Mouse (Mus musculus) heart, postnatal 4 days (tissue): Measurements from ENCODE around the gene Myo5c. TPM values are rescaled to one million over a fixed set of nuclear protein-coding genes. Genes with fewer than 3 reads are reported as not detected.

Source experiments
- DNase-seq: peaks from one replicate; pipeline ENCODE4 v3.0.0; 2021
- total RNA-seq, 2 experiments: library from RNA; stranded (reverse); gene quantifications; 2 replicates each; pipeline ENCODE4 v1.2.3; 2021

Gene Myo5c
- 1 to 10 TPM; 3.6 to 5.5 TPM for total RNA-seq

DNA sequence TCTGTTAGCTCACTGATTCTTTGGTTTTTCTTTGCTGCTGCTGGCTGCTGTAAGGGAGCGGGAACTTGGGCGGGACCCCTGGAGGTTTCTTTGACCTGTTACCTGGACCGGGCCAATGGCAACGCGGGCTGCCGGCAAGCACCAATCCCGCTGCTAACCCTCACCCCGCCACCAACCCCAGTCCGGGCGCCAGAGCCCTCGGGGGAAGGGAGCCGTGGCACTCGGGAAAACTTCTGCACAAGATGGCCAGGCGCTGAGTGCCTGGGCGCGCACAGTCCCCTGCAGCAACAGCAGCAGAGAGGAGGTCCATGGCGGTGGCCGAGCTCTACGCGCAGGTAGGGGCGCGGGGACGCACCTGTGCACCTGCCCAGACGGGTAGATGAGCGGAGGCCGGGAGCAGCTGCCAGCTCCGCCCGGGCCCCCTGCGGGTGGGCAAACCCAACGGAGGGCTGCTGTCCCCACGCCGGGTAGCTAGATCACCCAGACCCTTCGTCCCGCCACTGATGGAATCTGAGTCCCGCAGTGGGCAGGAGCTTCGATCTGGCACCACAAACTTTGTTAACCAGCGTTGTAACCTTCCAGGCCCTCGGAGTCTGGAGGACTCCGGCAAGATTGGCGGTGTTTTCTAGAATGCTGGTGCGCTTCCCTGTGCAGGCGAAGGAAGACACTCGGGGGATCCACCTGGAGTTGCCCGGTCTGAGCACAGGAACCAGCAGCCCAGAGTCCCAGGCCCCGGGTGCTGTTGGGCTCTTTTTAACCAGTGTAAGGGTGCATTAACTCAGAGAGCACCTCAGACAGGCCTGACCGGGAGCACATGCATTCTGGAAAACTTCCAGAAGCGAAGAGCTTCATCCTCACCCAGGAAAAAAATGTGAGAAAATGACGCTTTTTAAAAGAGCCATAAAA is at the start of gene Myo5c:
Gene Myo5c (plus strand): TSS at position 180 of the 906 bp plus-strand sequence.
- DNase-seq, result peak; percentile 77

DNA sequence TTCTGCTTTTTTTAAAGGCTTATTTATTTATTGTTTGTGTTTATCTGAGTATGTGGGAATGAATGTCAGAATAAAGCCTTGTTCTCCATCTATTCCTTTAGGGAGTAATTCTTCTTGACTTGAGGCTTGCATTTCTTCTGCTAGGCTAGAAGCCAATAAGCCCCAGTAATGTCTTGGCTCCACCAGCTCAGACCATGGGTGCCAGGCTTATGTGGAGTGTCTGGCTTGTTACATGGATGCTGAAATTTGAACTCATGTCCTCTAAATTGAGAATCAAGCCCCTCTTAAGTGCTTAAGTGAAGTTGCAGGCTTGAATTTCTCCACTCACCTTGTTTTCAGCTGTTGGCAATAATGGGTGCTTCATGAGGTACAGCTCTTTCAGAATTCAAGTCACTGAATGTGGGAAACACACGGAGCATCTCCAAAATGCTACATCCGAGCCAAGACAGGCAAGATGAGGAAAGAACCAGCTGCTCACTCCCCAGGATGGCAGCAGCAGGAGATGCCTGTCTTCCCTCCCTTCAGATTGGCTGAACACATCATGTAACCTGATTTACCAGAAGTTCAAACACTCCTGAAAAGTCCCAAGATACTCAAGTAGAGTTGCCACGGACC is 44.1 kb upstream of the Myo5c start:
- no peak for DNase-seq

DNA sequence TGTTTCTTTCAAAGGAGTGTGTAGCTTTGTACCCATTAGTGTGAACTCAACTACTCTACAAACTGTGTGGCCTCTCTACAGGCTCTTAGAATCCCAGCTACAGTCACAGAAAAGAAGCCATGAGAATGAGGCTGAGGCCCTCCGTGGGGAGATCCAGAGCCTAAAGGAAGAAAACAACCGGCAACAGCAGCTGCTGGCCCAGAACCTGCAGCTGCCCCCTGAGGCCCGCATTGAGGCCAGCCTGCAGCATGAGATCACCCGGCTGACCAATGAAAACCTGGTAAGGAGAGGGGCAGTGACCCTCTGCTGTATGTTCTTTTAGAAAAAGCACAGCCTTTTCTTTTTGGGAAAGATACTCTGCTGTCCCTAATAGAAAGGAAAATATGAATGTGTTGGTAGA is 38.0 kb upstream of the Myo5c start:
- no peak for DNase-seq

DNA sequence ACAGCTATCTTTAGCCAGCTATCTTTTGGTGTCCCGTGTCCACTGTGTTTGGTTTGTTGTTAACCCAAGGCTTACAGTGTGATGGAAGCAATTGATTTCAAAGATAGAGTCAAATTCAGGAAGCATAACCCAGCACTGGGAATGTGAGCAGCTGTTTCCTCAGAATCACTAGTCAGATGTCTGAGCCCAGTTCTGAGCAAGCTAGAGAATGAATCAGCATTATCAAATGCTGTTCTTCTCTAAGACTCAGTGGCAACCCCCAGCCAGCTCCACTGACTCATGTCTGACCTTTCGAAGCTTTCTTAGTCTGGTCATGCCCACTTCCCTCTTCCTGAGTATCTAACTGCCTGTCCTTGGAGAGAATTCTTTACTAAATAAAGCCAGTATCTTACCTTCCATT is 35.5 kb upstream of the Myo5c start:
- no peak for DNase-seq

DNA sequence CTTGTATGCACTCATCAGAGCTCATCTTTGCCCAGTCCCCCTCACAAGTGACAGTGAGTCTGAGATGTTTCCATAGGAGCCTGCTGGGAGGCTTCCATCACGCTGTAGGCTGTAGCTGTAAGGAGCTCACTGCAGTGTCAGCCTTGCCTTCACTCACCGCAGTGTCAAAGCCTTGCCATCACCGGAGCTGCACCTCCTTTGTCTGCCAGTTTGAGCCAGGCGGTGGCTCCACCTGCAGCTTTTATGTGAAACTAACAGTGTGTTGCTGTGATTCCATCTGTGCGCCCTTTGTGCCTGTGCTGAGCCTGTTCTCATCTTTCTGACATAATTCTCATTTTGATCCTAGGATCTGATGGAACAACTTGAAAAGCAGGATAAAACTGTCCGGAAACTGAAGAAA is 34.5 kb upstream of the Myo5c start:
- peak; percentile 39 for DNase-seq

DNA sequence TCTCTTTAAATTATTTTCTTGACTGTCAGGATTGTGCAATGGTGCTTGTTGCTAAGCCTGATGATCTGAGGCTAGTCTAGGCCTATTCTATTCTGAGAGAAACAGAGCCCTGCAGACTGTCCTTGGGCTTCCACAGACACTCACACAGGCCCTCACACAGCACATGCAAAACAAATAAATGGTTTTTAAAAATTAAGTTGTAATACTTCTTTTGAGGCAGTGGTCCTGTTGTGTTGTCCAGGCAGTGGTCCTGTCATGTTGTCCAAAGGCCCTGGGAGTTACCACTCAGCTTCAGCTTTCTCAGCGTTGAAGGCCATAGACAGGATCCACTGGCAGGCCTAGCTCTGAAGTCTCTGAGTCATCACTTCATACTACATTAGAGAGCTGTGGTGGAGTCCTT is 30.3 kb upstream of the Myo5c start:
- DNase-seq, result no peak

DNA sequence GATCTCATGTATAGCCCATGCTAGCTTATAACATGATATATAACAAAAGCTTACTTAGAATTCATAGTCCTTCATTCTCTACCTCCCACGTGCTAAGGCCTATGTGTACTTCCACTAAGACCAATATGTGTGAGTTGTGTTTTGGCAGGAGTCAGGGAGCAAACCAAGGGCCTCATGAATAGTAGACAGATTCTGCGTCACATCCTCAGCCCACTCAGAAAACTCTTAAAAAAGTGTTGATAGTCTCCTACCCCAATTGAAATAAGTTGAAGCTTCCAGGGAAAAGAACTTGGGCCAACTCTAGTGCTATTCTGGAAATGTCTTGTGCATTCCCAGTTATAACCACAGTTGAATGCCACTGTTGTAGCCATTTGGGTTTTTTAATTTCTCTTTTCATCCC is 29.8 kb upstream of the Myo5c start:
- no peak for DNase-seq

DNA sequence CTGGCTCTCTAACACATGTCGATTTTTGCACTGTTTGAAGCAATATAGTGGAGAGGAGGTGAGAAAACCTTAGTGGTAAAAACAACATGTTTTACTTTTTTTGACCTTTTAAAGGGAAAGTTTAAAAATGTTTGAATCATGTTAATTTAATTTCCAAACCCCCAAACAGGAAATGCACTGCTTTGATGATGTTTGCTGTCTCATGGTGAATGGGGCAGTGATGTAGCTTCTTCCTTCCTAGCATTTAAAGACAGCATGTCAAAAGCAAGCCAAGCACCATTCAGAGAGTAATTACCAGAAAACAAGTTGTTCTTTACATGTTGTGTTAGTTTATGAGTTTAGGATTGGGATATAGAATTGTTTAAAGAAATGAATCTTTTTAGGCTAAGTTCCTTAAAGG is 22.6 kb upstream of the Myo5c start:
- DNase-seq, result no peak

DNA sequence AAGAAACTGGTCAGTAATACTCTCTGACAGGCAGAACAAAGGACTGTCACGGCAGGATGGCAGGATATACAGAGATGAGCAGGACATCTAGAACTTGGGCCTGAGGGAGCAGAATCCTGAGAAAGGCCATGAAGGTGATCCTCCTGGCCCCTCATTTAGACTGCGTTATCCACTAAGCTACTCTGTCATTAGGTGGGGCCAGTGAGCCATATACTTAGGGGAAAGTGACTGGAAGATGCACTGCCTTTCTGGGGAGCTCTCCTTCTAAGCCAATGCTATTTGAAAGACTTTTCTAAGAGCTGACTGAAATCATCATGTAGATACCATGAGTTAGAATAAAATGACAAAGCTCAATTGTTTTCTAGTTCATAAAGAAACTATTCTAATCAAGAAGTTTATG is 21.6 kb upstream of the Myo5c start:
- DNase-seq, result no peak

DNA sequence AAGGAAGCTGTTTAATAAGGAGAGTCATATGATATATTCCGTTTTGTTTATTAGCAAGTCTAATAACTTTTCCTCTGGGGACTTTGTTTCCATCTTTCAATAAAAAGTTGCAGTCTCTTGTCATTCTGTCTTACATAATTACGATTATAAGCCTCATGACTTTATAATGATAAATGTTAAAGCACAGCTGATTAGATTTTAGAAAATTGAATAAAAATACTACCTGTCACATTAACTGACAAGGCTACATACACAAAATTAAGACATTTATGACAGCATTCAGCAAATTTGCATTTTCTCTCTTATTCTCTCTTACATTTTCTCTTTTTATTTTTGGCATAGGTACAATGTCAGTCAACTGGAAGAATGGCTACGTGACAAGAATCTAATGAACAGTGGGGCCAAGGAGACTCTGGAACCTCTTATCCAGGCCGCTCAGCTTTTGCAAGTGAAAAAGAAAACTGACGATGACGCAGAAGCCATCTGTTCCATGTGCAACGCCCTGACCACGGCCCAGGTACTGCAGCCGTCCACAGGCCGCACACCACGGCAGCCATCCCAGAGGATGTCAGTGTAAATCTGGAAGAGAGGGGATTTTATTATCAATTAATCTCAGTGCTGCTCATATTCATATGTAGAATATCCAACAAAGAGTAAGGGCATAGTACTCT is 16.9 kb upstream of the Myo5c start:
- no peak for DNase-seq

DNA sequence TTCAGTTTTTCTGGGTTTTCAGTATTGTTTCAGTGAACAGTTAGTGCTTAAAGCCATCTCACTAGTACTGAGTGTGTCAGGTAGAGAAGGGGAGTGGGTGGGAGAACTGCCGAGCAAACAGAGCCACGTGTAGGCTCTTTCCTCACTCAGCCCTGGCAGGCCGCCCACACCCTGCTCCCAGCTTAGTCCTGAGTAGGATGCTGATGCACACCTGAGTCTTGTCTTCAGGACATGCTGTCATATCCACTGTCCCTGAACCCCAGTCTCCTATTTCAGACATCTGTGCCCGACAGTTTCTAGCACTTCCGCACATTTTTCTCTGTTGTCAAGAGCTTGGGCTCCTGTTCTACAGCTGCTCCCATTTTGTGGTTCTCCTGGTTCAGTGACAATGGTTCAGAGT is 11.9 kb upstream of the Myo5c start:
- no peak for DNase-seq

DNA sequence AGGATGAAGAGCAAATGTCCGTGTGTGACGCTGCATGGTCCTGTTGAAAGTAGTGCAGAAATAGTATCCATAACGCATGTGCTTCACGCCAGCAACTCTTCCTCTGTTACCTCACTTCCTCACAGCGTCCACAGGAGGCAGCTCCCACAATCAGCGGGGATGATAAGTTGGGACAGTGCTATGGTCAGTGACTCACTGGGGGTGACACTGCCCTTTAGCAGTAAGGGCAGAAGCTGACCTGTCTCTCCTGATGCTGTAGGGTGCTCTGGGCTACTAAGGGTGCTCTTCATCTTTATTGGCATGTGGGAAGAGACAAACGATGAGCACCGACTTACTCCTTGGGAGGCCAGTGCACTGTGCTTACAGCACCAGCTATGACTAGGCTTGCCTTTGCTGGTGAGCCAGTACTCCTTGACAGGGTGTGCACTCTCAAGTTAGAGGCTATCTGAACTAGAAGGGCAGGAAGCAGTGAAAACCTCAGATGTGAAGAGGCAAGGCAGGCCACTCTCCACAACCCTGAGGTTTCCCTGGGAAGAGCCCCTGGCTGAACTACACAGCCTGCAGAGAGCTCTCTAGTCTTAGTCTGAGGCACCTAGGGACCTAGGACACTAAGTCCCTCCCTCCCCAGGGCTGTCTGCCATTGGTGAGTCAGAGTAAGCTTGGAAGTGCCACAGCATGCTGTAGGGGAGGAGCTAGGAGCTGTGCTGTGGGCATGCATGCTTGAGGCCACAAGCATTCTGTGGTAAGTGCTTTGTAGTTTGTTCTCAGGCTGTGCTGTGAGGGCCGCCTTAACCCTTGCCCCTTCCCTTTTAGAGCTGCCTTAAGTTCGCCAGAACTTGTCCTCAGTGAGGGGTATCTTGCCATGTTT is 10.2 kb upstream of the Myo5c start:
- DNase-seq, result peak; percentile 26

DNA sequence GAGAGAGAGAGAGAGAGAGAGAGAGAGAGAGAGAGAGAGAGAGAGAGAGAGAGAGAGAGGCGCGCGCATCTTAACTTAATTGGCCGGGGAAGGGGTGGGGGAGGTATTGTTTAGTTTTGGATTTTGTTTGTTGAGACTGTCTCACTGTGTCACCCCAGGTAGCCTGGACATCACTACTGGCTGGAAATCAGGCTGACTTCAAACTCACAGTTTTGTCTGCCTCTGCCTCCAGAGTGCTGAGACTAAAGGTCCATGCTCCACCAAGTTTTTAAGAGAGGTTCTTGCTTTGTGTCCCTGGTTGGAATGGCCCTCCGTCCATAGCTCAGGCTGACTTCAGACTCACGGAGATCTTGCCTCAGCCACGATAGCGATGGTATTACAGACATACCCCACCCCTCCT is 1.0 kb downstream of the Myo5c start:
- no peak for DNase-seq

DNA sequence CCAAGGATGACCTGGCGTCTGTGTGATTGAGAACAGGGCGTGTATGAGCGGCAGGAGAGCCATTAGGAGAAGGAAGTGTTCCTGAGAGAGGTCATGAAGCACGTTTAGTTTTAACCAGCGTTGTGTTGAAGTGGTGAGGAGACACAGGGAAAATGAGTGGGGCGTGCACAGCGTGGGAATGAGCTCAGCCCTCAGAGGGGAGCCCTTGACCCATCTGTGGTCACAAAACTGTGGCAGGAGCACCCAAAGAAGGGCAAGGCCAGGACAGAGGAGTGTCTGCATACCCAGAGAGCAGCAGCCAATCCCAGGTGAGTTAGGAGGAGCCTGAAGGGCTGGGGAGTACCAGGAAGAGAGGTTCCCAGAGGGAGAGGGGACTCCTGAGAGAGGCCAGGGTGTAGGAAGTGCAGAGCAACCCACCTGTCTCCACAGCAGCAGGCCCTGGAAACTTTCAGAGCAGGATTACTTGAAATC is 2.5 kb downstream of the Myo5c start:
- no peak for DNase-seq

DNA sequence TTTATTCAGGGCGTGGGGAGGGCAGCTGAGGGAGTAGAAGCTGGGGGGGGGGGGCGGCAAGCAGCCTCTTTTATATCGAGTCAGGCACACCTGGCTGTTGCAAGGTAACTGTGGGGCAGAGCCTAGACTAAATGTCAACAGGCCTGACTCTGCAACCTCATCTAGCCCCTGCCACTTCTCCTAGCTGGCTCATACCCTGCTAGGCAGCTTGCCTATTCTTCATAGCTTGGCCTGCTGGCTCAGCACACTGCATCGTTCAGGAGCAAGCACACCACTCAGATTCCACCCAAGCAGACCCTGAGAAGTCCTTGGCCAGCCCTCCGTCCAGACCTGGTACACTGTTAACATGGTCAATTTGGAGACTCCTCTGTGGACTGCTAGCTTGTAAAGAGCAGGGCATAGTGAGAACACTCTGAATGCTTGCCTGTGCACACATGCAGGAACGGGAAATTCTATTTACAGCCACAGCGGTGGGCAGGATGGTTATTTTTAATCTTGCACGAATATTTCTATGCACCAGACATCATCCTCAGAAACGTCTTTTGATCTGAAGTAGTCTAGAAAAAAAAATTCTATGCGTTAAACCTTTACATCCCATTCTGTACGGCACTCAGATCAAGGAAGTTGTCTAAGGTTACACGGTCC is 3.3 kb downstream of the Myo5c start:
- no peak for DNase-seq

DNA sequence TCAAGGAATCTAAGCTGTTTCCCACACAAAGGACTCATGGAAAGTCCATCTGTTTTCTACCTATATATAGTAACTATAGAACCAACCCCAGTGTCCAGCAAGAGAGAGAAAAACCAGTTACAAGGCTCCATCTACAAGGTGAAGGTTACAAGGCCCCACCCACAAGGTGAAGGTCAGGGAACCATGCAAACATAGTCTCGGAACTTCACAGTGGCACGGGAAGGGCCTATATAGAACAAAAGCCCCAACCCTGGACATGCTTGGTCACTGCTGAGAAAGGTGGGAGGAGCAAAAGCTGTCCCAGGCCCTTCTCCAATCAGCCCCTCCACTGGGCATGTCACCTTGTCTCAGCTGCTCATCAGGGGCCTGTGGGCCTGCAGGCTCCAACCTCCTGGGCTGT is 3.9 kb downstream of the Myo5c start:
- no peak for DNase-seq

DNA sequence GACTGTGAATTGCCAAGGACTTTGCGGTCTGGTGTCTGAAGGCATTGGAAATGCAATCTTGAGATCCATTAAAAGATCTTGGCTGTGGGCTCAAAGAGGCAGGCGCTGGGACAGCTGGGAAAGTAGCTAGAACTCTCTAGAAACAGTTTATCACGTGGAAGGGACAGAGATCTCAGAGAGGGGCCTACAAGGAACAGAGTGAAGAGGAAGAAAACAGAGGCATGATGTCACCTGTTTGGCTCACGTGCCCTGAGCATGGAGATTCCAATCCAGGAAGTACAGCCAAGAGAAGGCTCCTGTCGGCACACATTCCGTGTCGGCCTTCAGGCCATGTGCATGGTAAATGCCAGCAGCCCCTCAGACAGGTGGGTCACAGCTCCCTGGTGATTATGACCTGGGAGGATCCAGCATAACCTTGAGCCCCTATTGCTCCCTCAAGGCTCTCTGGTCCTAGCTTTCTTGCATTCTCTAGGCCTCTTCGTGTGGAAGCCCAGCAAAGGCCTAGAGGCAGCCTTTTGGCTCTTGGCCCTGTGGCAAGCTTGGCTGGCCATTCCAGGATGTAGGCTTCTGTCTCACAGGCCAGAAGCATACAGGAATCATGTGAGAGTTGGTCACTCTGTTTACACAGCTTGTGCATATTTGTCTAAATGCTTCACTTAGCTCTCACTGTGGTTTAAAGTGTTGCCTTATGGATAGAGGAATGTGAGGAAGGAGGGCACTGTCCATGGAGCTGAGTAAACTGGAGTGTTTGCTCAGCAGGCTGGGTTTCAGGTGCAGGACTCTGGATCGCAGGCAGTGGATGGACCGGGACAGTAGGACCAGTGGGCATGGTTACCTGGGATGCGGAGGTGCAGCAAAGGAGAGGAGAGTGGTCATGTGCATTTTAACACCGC is 4.8 kb downstream of the Myo5c start:
- DNase-seq, result no peak

DNA sequence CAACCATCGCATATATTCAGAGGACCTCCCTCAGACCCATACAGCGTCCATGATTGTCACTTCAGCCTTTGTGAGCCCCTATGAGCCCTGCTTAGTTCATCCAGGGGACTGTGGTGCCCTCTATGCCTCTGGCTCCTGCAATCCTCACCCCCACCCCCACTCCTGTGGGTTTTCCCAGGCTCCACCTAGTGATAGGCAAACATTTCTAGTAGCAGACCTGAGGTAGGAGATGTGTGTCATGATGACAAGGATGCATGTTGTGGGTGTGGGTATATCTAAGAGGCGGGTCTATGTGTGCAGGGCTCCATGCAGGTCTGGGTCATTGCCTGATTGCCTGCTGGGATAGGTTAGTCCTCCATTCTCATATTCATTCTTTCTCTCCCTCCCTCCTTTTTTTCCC is 6.4 kb downstream of the Myo5c start:
- no peak for DNase-seq

DNA sequence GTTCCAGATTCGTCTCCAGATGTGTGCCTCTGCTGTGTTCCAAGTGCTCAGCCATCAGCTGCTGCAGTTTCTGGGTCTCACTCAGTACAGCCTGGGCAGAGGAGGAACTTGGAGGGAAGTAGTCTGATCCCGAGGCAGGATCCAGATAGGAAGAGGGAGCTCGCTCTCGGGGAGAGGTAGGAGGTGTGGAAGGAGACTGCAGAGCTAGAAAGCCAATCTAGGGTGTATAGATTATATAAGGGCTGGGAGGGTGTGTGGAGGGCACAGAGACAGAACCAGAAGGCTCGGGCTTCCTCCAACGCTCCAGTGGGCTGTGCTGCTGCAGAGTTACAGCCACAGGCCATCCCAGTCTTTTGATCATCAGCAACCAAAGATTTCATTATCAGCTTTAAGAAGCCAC is 11.2 kb downstream of the Myo5c start:
- no peak for DNase-seq

DNA sequence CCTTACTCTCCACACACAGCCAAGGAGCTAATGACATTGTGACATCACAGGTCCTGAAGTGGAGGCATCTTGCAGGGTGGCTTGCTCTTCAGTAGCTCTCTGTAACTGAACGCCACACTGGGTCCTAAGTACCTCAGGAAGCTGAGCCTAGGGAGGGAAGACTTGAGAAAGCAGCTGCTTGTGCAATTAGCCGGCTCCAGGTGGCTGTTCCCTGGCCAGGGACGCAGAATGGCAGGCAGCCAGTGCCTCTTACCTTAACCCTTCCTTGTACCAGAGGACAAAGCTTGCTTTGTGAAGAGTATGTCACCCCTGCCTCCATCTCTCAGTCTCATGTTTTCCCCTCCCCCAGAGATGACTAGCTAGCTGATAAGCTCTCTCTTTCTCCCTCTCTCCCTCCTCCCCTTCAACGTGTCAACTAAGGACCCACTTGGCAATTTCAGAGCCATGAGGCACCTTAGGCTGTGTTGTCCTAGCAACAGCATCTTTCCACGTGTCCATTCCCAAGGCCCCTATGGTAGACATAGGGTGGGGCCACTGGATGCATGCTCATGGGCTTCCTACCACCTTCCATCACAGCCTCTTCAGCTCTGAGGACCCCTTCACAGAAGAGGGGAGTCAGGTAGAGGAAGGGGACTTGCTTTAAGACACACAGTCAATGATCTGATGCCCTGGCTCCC is 12.0 kb downstream of the Myo5c start:
- no peak for DNase-seq
